Mouse (Mus musculus): ENCODE results near the gene Ttc4.

Ttc4 gene

DNA sequence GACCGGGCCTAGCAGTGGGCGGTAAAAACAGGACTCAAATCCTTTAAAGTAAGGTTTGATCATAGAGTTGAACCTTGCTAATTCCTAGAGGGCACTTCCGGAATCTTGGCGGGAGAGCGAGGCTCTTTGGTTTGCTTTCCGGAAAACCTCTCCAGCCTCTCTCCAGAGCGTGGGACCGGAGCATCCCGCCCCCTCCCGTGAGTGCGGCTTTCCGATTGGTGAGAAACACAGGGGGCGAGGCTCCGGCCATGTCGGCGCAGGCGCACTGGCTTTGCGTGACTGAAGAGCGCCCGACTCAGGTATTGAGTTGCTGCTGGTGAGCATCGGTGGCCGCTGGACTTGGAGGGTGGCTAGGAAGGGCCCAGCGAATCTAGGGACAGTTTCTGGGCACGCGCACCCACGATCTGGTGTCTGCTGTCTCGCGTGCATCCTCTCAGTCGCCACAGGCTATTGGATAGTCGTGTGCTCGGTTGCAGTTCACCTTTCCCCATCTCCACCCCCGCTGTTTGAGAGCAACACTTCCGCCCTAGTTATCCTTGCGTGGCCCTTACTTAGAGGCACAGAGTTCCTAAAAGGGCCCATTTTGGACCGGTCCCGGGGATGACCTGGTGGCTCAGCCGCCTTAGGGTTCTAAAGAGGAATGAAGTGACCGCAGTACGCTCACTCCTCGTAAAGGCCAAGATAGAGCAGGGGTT lies 27.8 kb downstream of the Ttc4 start, which contains the start of gene Pars2:
Pars2 (plus strand) TSS at position 237 of the 695 bp plus-strand sequence.
- peak; percentile 96 for DNase-seq

DNA sequence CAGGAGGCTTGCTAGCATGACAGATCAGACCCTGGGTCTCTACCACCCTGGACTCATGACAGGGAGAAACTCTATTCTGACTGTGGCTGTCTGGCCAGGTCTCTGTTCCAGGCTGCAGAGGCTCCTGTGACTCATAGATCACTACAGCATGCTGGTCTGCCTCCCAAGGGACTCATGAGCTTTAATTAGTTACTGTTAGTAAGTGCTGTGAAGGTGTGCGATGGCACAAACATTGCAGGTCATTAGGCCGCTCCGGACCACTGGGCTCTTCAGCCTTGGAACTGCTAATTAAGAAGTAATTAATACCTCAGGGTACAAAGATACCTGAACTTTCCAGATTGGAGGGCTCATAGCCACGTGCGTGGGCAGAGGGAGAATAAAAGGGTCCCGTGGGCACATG lies 31.6 kb downstream of the Ttc4 start:
- peak; percentile 46 for DNase-seq

DNA sequence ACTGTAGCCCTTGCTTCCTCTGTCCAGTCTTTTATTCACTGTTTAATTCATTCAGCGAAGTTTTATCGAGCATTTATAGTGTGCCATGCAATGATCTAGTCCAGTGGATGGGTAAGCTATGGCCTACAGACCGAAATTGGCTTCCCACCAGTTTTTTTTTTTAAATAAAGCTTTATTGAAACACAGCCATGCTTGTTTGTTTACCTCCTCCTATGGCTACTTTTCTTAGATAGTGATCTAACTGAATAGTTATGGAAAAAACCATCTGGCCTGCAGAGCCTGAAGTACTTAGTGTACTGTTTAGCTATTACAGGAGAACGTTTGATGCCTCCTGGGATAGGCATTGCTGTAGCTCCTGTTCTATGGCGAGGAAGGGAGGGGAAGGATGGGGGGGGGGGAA lies 32.9 kb downstream of the Ttc4 start:
- DNase-seq, result no peak

DNA sequence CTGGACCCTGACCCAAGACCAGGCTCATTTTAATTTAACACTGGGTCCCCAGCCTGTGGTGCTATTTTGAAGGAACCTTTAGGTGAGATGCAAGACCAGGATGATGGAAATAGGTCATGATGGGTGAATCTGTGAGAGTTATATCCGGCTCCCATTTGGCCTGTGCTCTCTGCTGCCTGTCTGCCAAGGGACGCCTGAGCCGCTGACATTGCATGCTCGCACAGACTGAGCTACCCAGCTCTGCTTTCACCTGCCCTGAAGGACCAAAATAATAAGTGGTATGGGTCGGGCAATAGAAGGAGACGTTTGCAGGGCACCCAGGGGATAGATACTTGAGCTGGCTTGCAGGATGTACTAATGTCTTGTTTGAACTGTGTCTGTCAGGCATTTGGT lies 34.5 kb downstream of the Ttc4 start:
- no peak for DNase-seq

DNA sequence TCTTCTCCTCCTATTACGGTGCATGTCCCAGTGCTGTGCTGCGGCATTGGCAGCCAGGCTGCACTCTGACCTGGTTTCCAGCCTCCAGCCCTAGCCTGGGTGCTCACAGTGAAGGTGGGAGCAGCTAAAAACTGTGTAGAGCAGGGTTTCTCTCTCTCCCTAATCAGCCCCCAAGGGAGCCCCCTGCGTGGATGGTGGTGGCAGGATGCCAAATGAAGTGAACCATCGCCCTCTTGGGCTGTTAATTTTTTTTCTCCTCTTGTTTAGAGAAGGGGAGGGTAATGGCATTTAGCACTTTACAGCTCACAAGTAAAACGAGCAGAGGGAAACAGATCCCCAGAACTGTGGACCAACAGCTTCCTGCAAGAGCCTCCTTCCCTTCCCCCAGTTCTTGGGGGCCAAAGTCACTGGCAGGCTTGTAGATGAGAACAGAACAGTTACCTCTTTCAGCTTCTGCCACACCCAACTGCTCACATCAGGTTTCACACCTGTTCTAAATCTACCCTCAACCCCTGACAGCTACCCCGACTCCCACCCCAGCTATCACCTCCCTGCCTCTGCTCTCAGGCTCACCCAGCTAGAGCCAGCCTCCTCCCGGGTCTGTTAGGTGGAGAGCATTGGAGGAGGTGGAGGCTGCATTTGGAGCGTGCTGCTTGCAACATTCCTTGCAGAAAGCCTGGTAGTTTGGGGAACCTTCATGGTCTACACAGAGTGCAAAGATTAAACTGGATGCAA lies 35.1 kb downstream of the Ttc4 start:
- no peak for DNase-seq

DNA sequence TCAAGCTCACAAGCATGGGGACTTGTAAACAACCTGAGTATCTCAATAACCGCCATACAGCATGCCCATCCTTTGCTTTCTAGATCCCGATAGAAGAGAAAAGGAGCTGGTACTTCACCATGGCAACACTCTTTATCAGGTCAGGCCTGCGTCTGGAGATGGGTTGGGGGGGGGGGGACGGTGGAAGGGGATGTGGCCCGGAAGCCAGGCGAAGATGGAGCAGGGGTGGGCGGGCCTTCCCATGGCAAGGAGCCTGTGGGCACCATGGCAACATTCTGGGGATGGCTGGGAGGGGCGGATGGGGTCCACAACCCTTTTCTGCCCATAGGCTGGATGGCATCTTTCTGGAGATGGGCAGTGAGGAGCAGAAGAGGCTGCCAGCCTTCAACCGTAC lies 44.7 kb downstream of the Ttc4 start:
- DNase-seq, result no peak

DNA sequence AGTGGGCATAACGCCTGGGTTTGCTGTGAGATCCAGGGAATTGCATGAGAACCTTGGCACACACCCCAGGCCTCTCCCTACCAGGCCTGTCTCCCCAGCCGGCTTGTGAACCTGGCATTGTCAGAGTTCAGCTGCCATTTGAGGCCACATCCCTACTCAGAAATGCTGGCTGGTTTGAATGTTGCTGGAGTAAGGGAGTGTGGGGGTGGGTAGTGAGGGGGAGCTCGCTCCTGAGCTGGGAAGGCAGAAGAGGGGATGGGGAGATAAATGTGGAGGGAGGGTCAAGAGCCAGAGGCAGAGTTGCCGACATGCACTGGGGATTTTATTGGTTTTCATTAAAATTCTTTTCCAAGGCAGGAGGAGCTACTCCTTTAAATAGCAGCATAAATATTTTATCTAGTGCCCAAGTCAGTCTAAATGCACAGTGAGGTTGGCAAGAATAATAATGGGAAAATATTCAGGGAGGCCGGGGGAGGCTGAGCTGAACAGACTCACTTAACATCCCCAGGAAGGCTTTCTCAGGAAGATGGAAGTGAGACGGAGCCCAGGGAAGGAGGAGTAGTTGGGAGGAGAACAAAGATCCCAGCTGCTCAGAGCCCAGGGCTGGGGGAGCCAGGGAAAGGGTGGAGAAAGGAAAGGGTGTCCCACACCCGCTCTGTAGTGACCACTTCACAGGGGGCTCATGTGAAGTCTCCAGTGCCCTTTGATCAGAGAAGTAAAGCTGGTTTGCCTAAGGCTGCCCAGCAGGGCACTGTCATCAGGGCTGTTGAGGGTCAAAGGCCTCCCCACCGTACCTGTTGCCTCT lies 45.3 kb downstream of the Ttc4 start:
- DNase-seq, result no peak

DNA sequence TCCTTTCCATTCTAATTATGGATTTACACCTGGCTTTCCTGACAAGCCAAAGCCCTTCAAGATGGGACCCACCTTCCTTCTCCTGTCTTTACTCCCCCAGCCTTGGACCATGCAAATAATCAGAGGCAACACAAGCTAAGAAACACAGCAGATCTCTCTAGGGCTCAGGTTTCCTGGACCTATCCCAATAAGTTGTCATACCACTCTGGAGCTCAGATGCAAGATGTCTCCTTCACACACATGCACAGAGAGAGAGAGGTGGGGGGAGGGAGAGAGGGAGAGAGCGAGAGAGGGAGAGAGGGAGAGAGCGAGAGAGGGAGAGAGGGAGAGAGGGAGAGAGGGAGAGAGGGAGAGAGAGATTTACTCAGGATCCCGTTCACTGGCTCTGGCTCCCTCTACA lies 46.4 kb downstream of the Ttc4 start:
- no peak for DNase-seq

DNA sequence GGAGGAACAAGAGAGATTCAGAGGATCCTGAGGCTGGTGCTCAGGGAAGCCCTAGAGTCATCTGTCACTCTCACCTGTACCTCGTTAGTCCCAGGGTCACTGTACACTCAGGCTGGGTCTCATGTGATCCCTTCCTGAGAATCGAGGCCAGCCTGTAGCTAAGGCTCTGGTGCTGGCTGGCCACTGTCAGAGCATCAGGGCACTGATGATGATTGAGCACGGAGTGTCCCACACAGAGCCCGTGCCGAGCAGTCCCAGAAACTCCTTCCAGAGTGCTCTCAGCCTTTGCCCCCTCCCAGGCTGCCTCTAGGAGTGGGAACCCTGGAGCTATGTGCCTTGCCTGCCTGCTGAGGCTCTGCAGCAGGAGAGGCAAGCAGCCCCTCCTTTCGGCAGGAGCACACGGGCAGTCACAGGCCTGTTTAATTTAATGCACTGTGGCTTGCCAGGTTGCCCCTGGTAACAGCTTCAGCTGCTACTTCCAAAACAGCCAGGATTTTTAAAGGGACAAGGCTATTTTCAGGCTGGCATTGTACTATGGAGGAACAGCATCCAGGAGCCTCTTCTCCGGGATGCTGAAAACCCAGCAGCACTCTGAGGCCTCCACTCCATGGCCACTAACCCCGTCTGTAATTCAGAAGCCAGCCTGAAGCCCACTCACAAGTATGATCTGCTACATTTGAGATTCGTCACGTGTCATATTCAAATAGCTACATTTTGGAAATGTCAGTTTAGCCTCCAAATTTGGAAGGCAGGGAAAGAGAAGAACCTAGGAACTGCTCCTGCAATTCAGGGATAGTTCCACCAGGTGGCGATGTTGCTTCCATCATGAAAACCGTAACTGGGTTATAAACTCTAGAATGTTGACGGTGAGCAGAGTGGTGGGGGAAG lies 48.2 kb downstream of the Ttc4 start:
- peak; percentile 63 for DNase-seq

DNA sequence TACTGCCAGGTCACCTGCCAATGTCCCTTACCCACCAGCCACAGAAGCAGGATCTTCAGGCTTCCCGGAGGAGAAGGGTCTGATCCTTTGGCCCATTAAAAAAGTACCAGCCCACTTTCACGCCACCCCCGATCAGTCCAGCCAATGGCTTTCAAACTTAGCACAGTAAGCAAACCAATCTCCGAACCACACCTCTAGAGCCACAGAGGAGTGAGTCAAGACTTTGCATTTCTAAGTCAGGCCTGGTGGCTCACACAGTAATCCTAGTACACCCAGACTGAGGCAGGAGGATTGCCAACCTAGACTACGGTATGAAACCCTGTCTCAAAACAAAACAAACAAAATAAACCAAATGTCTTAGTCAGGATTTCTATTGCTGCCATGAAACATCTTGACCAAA lies 49.4 kb downstream of the Ttc4 start:
- DNase-seq, result no peak

DNA sequence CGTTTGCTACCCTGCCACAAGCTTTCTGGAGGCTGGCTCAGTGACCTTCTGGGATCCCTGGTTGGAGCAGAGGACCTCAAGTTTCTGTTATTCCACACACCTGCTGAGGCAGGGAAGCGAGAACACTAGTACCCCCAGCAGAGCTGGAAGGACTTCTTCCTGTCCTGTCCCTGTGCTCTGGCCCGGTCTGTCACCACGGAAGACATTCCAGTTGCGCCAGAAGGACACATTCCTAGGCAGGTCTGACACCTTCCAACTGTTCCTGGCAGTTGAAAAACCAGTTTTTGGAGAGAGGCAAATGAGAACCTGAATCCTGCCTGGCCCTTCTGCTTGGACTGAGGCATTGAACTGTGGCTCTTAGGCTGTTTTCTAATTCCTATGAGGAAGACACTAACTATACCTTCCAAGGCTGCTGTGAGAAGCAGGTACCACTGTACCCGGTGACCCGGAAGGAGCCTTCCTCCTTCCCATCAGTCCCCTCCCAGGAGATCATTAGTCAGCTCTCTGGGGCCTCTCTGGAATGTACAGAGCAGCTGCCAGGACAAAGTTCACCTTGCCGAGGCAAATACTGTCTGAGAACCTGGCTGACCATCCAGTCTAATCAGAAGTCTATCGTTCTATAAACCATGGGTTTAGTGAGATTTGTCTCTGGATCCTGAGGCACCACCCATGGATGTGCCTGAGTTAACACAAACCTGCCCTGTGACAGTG lies 49.9 kb downstream of the Ttc4 start:
- DNase-seq, result peak; percentile 82

DNA sequence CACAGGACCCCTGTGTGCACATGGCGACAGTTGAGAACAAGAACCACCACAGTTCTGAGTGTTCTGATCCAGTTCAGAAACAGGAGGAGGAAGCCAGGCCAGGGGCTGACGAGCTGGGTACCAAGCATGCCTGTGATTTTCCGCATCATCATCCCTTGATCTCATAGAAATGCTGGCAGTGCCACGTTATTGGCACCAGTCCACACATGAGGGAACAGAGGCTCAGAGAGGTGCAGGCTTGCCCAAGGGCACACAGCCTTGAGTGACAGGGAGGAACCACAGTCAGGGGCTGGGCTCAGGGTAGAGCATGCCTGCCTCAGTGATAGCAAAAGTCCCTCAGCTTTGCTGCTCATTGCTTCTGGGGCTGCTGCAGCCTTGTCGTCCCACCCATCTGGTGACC lies 50.9 kb downstream of the Ttc4 start:
- DNase-seq, result no peak

DNA sequence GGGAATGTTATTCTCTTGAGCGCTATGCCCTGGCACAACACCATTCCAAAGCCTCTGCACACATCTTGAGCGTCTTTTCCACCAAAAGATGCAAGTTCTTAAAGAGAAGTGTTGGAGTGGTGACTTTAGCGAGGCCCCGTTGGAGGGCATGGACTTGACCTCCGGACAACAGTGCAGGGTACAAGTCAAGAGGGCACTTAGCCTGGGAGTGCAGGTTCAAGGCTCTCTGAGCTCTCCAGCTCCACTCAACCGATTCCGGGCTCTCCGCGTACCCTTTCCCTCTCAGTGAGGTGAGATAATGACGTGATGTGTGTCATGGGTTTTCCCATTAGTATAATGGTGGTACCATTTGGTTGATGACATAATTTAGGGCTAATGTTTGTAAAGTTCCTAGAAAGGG lies 54.5 kb downstream of the Ttc4 start:
- DNase-seq, result no peak

DNA sequence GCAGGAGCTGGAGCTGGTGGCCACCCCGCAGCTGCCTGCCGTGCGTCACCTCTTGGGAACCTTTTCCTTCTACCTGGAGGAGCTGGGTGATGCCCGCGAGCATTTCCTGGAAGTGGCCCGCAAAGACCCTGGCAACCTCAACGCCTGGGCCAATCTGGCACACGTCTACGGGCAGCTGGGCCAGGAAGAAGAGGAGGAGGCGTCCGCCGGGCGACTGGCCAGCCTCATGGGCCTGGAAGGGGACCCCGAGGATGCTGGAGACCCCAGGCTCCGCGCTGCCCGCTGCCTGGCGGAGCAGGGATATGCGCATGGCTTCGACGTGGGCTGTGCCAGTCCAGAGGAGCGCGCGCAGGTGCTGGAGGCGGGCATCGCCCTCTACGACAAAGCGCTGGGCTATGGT lies 56.0 kb downstream of the Ttc4 start:
- DNase-seq, result no peak

DNA sequence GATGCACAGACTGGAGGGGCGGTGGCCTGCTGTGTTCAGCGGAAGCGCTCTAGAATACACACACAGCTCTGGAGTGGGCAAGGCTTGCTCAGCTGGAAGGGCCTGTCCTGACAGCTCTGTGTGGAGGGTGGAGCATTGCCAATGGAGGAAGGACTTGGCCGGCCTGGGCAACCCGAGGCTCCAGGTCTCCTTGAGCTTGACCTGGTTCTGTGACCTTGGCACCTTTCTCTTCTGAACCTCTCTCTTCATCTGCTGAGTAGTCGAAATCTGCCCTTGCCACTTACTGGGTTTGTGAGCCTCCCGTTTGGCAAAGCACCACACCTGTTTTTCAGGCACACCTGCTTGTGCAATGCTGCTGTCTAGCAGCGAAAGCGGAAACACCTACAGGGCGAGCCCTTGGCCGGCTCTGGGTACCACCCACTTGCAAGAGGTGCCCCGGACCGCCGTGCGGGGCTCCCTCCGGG lies 56.7 kb downstream of the Ttc4 start, which contains the start of gene Ttc22:
Ttc22 (plus strand) TSS at position 403 of the 464 bp plus-strand sequence.
- peak; percentile 88 for DNase-seq

DNA sequence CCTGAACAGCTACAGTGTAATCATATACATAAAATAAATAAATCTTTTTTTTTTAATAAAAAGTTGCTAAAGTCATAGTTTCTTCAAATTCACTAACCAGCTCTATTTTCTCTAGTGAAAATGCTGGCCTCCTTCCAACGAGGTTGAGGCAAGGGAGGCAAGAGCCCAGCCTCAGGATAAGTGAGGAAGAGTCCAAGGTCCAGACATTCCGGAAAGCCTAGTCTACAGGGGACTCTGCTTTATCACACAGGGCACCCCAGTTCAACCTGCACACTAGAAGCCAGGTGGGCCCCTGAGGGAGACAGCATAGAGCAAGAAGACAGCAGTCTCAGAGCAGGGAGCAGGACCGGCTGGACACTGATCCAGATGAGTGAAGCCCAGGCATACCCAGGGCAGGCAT lies 57.3 kb downstream of the Ttc4 start:
- peak; percentile 42 for DNase-seq

DNA sequence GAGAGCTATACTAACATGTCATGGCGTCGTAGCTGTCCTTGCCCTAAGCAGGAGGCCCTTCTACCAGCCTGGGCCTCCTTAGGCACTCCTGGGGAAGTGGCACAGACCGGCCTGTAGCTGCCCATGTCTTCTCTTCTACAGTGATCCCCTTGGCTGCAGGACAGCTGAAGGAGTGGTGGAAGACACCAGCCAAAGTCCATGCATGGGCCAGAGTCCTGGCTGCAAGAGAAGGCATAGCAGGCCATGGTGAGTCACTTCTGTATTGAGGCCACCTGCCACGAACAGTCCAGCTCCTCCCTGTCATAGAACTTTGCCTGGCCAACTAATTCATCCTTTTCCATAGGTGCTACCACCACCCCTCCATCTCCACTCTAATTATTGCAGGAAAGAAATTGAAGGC lies 59.8 kb downstream of the Ttc4 start:
- DNase-seq, result no peak

DNA sequence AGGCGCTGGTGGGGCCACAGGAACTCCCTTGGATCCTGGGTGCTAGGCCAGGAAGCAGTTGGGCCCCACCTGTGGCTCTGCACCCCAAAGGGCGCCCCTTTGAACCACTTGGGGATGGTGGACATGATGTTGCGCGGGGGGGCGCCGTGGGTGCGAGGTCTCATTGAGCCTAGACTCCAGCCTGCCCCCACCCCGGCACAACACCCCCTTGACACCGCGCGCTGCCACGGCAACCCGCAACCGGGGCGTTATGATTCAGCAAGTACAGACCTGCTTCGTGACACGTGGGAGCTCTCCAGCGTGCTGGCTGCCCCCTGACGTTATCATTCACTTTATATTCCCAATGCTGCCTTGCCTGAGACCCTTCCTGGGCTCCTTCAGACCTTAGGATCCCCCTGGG lies 61.7 kb downstream of the Ttc4 start, which contains the start of gene Lexm:
Lexm (minus strand) TSS at position 186 of the 400 bp plus-strand sequence.
- DNase-seq, result no peak

DNA sequence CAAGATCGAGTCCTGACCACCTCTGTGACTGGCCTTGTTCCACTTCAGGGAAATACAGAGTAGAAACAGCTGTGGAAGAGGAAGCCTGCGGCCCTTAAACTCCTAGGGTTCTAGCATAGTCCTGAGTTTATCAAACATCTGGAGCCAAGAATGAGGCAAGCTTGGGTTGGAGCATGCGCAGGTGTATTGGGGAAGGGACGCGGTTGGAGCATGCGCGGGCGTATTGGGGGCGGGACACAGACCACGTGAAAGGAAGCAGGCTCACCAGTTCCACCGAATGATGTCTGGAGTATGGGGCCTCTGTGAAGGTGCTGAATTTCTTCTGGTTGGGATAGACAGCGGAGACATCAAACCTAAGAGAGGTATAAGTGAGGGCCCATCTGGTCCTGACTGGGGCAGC lies 63.1 kb downstream of the Ttc4 start:
- no peak for DNase-seq

DNA sequence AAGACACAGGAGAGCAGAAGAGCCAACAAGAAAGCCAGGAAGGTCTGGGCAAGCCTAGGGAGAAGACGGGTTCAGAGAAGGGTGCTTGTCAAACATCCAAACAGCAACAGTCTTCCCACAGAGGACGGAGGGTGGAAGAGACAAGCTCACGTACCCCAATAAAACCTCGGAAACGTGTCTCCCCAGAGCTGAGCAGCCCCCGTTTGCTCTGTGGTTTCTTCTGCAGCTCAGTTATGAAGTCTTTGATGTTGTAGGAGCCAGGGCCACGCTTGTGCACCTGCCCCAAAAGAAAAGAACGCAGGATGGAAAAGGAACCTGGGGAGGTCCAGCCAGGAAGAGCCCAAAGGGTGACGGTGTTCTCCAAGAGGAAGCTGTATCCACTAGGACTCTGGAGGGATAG lies 63.9 kb downstream of the Ttc4 start:
- no peak for DNase-seq

DNA sequence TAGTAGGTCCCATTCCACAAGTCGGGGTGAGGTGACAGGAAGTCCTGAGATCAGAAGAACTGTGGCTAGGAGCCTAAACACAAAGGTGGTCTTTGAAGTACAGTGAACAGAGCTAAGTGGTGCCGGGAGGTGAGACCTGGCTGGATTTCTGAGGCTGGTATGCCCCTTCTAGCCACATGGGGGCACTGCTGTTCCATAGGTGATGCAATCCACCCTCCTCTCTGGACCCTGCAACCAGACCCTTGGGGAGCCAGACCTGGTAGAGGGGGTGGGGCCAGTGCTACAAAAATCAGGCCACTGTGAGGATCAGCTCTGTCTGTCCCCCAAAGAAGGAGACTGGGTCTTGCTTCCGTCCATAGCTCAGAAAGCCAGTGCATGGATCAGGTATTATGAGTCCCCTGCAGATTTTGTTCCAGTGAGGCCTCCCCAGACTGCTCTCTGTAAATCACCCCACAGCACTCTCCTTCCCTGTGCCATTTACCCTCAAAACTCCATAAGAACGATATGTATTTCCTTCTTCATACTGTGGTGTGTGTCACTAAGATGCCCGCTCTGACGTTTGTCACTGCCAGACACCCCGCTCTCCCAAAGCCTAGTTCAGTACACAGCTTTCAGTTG lies 64.5 kb downstream of the Ttc4 start:
- DNase-seq, result peak; percentile 61

Measured in kidney, adult 11 months (tissue).